Mouse (Mus musculus) E14TG2a.4 (cell line): ENCODE results near the gene Cyp2u1.

ENCODE experiments used
- H3K27me3 ChIP-seq: 2 replicates; pipeline ENCODE4 v1.6.1; 2014; ENCODE audit warnings: low read length, control low read depth; ENCODE audit not compliant: insufficient read depth
- H3K36me3 ChIP-seq: 2 replicates; pipeline ENCODE4 v1.6.1; 2014; ENCODE audit warnings: low read length, control low read depth; ENCODE audit not compliant: insufficient read depth
- H3K4me1 ChIP-seq: replicated peaks from 2 replicates; pipeline ENCODE4 v1.6.1; 2014; ENCODE audit warnings: low read depth, low read length, control low read depth
- H3K4me3 ChIP-seq: replicated peaks from 2 replicates; pipeline ENCODE4 v1.5.1; 2014; ENCODE audit warnings: mild to moderate bottlenecking, low read length
- H3K9me3 ChIP-seq: 2 replicates; pipeline ENCODE4 v1.6.1; 2014; ENCODE audit warnings: low read length, control low read depth
- CTCF ChIP-seq: conservative IDR thresholded peaks from 2 replicates; pipeline ENCODE4 v1.5.1; 2014; ENCODE audit warnings: low read length
- NANOG ChIP-seq: IDR thresholded peaks from 2 replicates; pipeline ENCODE4 v1.6.1; 2014; ENCODE audit warnings: borderline replicate concordance, low read length, mixed read lengths
- POU5F1 ChIP-seq: IDR thresholded peaks from 2 replicates; pipeline ENCODE4 v1.6.1; 2014; ENCODE audit warnings: low read length, borderline replicate concordance

The Cyp2u1 gene

GRCm38 (mm10) chr3:131317126-131317525 is 14.1 kb upstream of the Cyp2u1 start:
- TF ChIP-seq NANOG (no peak), POU5F1 (no peak), CTCF (no peak)
- Histone ChIP-seq H3K9me3 (no peaks in the 10 kb centered on the region), H3K4me3 (no peak overlapping the region), H3K36me3 (no peaks in the 10 kb centered on the region), H3K27me3 (no peaks in the 10 kb centered on the region), H3K4me1 (peaks cover 33% of the 10 kb centered on the region)

DNA sequence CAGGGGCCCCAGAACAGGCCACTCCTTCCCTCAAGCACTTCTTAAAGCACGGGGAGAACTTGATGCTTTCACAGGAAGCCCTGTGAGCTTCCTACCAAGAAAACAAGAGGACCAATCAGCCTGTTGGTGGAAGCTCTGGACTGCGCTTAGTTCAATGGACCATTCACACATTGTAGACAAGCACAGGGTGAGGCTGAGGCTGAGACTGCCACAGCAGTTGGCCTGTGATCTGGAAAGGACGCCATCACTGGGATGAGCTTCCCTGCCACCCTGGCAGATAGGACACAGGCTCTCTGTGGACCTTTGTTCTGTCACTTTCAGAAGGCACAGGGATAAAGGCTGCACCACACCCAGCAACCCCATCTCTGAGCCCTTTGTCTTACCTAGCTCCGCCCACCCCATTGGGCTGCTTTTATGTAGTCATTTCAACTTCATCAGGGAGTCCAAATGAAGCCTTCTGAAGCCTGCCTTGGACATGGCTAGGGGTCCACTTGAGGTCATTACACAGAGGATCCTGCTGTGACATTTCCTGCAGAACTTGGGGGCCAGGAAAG is 13.0 kb upstream of the Cyp2u1 start:
- Histone ChIP-seq H3K9me3 (peaks cover 1% of the 10 kb centered on the region), H3K4me3 (no peak overlapping the region), H3K36me3 (no peaks in the 10 kb centered on the region), H3K4me1 (peaks cover 23% of the 10 kb centered on the region), H3K27me3 (no peaks in the 10 kb centered on the region)
- no peak for TF ChIP-seq POU5F1
- no peak for TF ChIP-seq CTCF
- TF ChIP-seq NANOG = no peak

GRCm38 (mm10) chr3:131312340-131312739 is 9.3 kb upstream of the Cyp2u1 start:
- H3K36me3 ChIP-seq = no peaks in the 10 kb centered on the region
- no peak overlapping the region for H3K4me3 ChIP-seq
- peaks cover 35% of the 10 kb centered on the region for H3K9me3 ChIP-seq
- TF ChIP-seq CTCF = no peak
- TF ChIP-seq NANOG = no peak
- no peak for TF ChIP-seq POU5F1
- H3K27me3 ChIP-seq = no peaks in the 10 kb centered on the region
- H3K4me1 ChIP-seq = peaks cover 11% of the 10 kb centered on the region

GRCm38 (mm10) chr3:131310572-131310971 is 7.5 kb upstream of the Cyp2u1 start:
- H3K4me3 ChIP-seq = no peak overlapping the region
- H3K9me3 ChIP-seq = peaks cover 38% of the 10 kb centered on the region
- H3K4me1 ChIP-seq = peaks cover 3% of the 10 kb centered on the region
- TF ChIP-seq POU5F1 (no peak), NANOG (no peak), CTCF (no peak)
- H3K27me3 ChIP-seq = no peaks in the 10 kb centered on the region
- H3K36me3 ChIP-seq = no peaks in the 10 kb centered on the region

GRCm38 (mm10) chr3:131307811-131308210 is 4.8 kb upstream of the Cyp2u1 start:
- H3K36me3 ChIP-seq = no peaks in the 10 kb centered on the region
- H3K9me3 ChIP-seq = peaks cover 38% of the 10 kb centered on the region
- H3K4me3 ChIP-seq = no peak overlapping the region
- H3K27me3 ChIP-seq = peaks cover 6% of the 10 kb centered on the region; the same call in 1 of the 2 replicates
- H3K4me1 ChIP-seq = peaks cover 4% of the 10 kb centered on the region; the same call in 1 of the 2 replicates
- TF ChIP-seq CTCF = no peak
- no peak for TF ChIP-seq NANOG
- no peak for TF ChIP-seq POU5F1

DNA sequence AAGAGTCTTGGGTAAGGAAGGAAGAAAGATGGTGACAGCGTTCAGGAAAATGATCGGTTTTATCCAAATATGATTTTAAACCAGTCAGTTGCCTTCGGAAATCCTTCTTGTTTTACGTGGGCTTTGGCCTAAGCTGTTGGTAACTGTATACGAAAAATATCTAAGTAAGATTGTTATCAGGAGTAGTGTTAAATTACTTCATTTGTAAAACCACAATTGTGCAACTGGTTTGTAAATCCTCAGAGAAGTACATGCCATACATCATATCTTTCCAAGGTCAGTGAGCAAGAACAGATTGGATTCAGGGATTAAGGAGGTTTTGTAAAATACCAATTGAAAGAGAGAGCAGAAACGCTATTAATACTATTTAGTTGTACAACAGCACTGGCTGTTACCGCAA is 3.2 kb upstream of the Cyp2u1 start:
- H3K4me1 ChIP-seq = peaks cover 9% of the 10 kb centered on the region
- H3K36me3 ChIP-seq = no peaks in the 10 kb centered on the region
- peaks cover 19% of the 10 kb centered on the region for H3K27me3 ChIP-seq
- H3K9me3 ChIP-seq = peaks cover 38% of the 10 kb centered on the region
- TF ChIP-seq POU5F1 (no peak), CTCF (no peak), NANOG (no peak)
- no peak overlapping the region for H3K4me3 ChIP-seq

DNA sequence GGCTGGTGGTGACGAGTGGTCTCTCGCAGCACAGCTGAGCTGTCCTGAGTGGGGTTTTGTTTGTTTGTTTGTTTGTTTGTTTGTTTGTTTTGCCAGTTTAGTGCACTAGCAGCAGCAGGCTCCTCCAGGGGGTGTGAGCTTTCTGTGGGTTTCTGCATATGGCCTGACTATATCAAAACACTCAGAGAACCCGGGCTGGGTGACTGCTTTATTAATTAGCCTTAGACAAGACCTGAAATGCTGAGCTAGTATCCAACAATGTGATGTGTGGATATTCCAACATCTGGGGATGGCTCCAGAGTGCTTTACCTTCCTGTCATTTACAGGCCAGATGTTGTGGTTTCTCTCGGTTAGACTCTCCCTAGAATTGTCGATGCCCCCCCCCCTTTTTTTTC is 290 bp upstream of the Cyp2u1 start:
- Histone ChIP-seq H3K4me1 (peaks cover 17% of the 10 kb centered on the region), H3K9me3 (peaks cover 13% of the 10 kb centered on the region), H3K36me3 (no peaks in the 10 kb centered on the region), H3K27me3 (peaks cover 28% of the 10 kb centered on the region), H3K4me3 (peak overlapping the region; percentile 91)
- TF ChIP-seq CTCF (no peak), POU5F1 (no peak), NANOG (no peak)

- peaks cover 25% of the 10 kb centered on the region for H3K4me1 ChIP-seq
- H3K4me3 ChIP-seq = no peak overlapping the region
- TF ChIP-seq POU5F1 (no peak), CTCF (peak; percentile 75), NANOG (no peak)
- no peaks in the 10 kb centered on the region for H3K9me3 ChIP-seq
- H3K27me3 ChIP-seq = peaks cover 44% of the 10 kb centered on the region
- H3K36me3 ChIP-seq = no peaks in the 10 kb centered on the region
Measured at GRCm38 (mm10) chr3:131299908-131300307, 3.1 kb downstream of the Cyp2u1 start.

GRCm38 (mm10) chr3:131299078-131299477 is 3.9 kb downstream of the Cyp2u1 start:
- H3K9me3 ChIP-seq = no peaks in the 10 kb centered on the region
- peaks cover 38% of the 10 kb centered on the region for H3K27me3 ChIP-seq
- no peak for TF ChIP-seq CTCF
- TF ChIP-seq POU5F1 = no peak
- no peak for TF ChIP-seq NANOG
- peaks cover 27% of the 10 kb centered on the region for H3K4me1 ChIP-seq
- no peaks in the 10 kb centered on the region for H3K36me3 ChIP-seq
- H3K4me3 ChIP-seq = no peak overlapping the region

DNA sequence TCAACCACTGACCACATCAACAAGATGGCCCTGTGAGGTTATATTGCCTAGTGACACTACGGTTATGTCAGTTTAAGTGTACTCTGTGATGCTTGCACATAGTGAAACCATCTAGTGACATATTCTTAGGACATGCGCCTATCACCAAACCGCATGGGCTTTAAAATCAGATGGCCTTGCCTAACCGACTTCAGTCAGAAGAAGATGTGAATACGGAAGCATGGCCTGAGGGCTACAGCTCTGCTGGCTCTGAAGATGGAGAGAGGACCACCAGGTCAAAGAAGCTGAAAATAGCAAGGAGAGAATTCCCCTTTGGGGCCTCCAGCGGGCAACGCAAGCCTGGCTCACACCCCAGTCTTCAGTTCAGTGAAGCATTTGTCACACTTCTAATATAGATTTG is 6.1 kb downstream of the Cyp2u1 start:
- H3K9me3 ChIP-seq = no peaks in the 10 kb centered on the region
- H3K4me3 ChIP-seq = no peak overlapping the region
- peaks cover 18% of the 10 kb centered on the region for H3K4me1 ChIP-seq
- peaks cover 31% of the 10 kb centered on the region for H3K27me3 ChIP-seq
- H3K36me3 ChIP-seq = no peaks in the 10 kb centered on the region
- no peak for TF ChIP-seq NANOG
- no peak for TF ChIP-seq POU5F1
- no peak for TF ChIP-seq CTCF
